Mouse (Mus musculus) G1E (cell line): ENCODE results near the gene Pfn1. TPM values are rescaled to one million over a fixed set of nuclear protein-coding genes. Genes with fewer than 3 reads are reported as not detected.

Experiments used
- ATAC-seq: 2 replicates; pipeline ENCODE4 v1.8.0; 2016; ENCODE audit warnings: mild to moderate bottlenecking; ENCODE audit not compliant: insufficient number of reproducible peaks, poor library complexity, low FRiP score, severe bottlenecking; ENCODE audit errors: extremely low read depth
- DNase-seq: peaks from one replicate; pipeline ENCODE4 v3.0.0; 2012; ENCODE audit warnings: low spot score
- H3K27me3 ChIP-seq: 2 replicates; pipeline ENCODE4 v1.6.1; 2012; ENCODE audit warnings: mild to moderate bottlenecking, low read length, inconsistent platforms; ENCODE audit not compliant: insufficient read depth
- H3K36me3 ChIP-seq: replicated peaks from 2 replicates; pipeline ENCODE3; 2012; ENCODE audit warnings: mild to moderate bottlenecking, inconsistent platforms
- H3K4me1 ChIP-seq: 2 replicates; pipeline ENCODE4 v1.6.1; 2012; ENCODE audit warnings: low read depth, low read length, inconsistent platforms, mixed read lengths; ENCODE audit not compliant: insufficient read depth
- H3K4me3 ChIP-seq: 2 replicates; pipeline ENCODE4 v1.5.1; 2012; ENCODE audit warnings: low read depth, mild to moderate bottlenecking, inconsistent platforms, low read length, moderate library complexity, mixed read lengths
- H3K9me3 ChIP-seq: replicated peaks from 2 replicates; pipeline ENCODE4 v1.6.1; 2012; ENCODE audit warnings: inconsistent platforms
- CTCF ChIP-seq: IDR thresholded peaks from 2 replicates; pipeline ENCODE4 v1.5.1; 2012; ENCODE audit warnings: low read depth, low read length, inconsistent platforms, mixed read lengths
- GATA1 ChIP-seq: IDR thresholded peaks from 2 replicates; pipeline ENCODE4 v1.6.1; 2012; ENCODE audit warnings: borderline replicate concordance, low read length, inconsistent platforms, mixed read lengths
- GATA2 ChIP-seq: IDR thresholded peaks from 2 replicates; pipeline ENCODE4 v1.6.1; 2012; ENCODE audit warnings: low read depth, low read length, inconsistent platforms, borderline replicate concordance
- POLR2AphosphoS5 ChIP-seq: IDR thresholded peaks from 2 replicates; pipeline ENCODE4 v1.6.1; 2012; ENCODE audit warnings: low read depth, low read length, inconsistent platforms; ENCODE audit not compliant: insufficient replicate concordance
- TAL1 ChIP-seq: conservative IDR thresholded peaks from 2 replicates; pipeline ENCODE4 v1.6.1; 2012; ENCODE audit warnings: low read depth, low read length, inconsistent platforms, mixed read lengths
- polyA plus RNA-seq: library from polyadenylated mRNA; stranded (reverse); fragments of >175 nt; gene quantifications from 2 replicates; pipeline ENCODE4 v1.2.3, GENCODE M21; 2012
- total RNA-seq, 2 experiments: library from RNA; stranded (forward) in 1 of 2; stranded (reverse) in 1 of 2; fragments of 200-1000 nt in 1 of 2; fragments of >200 nt in 1 of 2; fragmentation: Nextera tagmentation in 1 of 2; gene quantifications; 2 replicates each; pipeline ENCODE4 v1.2.3; 2014 to 2017

The Pfn1 gene
- total and polyA plus RNA-seq, 3 experiments, result 774 to 3,649 (median 804) TPM

GRCm38 (mm10) chr11:70699722-70700556 lies 45.5 kb upstream of the Pfn1 start, which contains the start of the genes Inca1 and Kif1c:
TSS of gene Inca1 (minus strand) at chr11:70700155.
TSS of gene Kif1c (plus strand) at chr11:70700548.
- peaks cover 29% of the 10 kb centered on the region for H3K36me3 ChIP-seq
- TF ChIP-seq TAL1 (no peak), GATA1 (no peak), CTCF (no peak), GATA2 (no peak), POLR2AphosphoS5 (no peak)
- no peaks in the 10 kb centered on the region for H3K27me3 ChIP-seq
- DNase-seq (peak; percentile 93), ATAC-seq (peak; percentile 91)
- H3K4me1 ChIP-seq, result peaks cover 27% of the 10 kb centered on the region
- H3K4me3 ChIP-seq, result peak within 1 kb of the TSS; percentile 82
- no peaks in the 10 kb centered on the region for H3K9me3 ChIP-seq

DNA sequence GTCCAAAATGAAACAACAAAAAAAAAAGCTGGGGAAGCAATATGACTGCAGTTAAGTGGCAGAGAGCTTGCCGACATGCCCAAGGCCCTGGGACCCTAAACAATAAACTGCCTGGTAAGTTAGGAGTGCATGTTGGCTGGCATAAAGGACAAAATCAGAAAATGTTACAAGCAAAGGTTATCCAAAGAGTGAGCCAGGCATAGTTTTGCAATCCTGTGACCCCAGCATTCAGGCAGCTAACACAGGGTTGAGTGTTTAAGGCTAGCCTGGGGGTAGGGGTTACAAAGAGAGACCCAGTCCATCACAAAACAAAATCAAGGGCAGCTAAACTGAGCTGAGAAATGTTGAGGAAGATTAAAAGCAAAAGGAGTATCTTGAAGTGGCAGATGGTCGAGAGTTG lies 44.6 kb upstream of the Pfn1 start:
- Histone ChIP-seq H3K9me3 (no peaks in the 10 kb centered on the region), H3K36me3 (peaks cover 20% of the 10 kb centered on the region), H3K4me1 (peaks cover 27% of the 10 kb centered on the region), H3K4me3 (peak overlapping the region; percentile 82; the same call in 1 of the 2 replicates), H3K27me3 (no peaks in the 10 kb centered on the region)
- TF ChIP-seq GATA2 (no peak), CTCF (no peak), GATA1 (no peak), POLR2AphosphoS5 (no peak), TAL1 (no peak)
- ATAC-seq (no peak), DNase-seq (no peak)

DNA sequence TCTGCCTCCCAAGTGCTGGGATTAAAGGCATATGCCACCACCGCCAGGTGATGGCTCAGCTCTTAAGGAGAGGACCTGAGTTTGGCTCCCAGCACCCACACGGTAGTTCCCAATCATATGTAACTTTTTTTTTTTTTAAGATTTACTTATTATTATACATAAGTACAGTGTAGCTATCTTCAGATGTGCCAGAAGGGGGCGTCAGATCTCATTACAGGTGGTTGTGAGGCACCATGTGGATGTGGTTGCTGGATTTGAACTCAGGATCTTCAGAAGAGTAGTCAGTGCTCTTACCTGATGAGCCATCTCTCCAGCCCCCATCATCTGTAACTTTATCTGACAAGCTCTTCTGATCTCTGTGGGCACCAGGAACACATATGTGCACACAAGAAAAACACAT lies 42.9 kb upstream of the Pfn1 start:
- peaks cover 3% of the 10 kb centered on the region for H3K36me3 ChIP-seq
- no peak for ATAC-seq
- no peak for DNase-seq
- no peaks in the 10 kb centered on the region for H3K27me3 ChIP-seq
- peaks cover 23% of the 10 kb centered on the region for H3K4me1 ChIP-seq
- no peaks in the 10 kb centered on the region for H3K9me3 ChIP-seq
- no peak for TF ChIP-seq GATA2
- no peak for TF ChIP-seq TAL1
- no peak for TF ChIP-seq CTCF
- TF ChIP-seq GATA1, result no peak
- TF ChIP-seq POLR2AphosphoS5, result no peak
- H3K4me3 ChIP-seq, result no peak overlapping the region

DNA sequence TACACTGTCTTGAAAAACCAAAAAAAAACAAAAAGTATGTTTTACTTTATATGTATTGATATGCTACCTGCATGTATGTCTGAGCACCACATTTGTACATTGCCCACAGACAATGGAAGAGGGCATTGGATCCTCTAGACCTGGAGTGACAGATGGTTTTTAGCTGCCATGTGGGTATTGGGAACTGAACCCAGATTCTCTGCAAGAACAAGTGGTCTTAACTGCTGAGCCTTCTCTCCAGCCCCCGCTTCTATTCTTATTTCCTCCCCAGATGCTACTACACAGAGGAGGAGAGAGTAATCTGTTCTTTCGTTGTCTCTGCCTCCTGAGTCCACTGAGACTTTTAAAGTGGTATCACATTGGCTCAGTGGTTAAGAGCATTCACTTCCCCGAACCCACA lies 39.1 kb upstream of the Pfn1 start:
- no peaks in the 10 kb centered on the region for H3K9me3 ChIP-seq
- no peaks in the 10 kb centered on the region for H3K36me3 ChIP-seq
- DNase-seq, result no peak
- H3K27me3 ChIP-seq, result peaks cover 3% of the 10 kb centered on the region; the same call in 1 of the 2 replicates
- TF ChIP-seq GATA1, result no peak
- no peak for TF ChIP-seq CTCF
- TF ChIP-seq TAL1, result no peak
- TF ChIP-seq POLR2AphosphoS5, result no peak
- TF ChIP-seq GATA2, result no peak
- H3K4me1 ChIP-seq, result peaks cover 6% of the 10 kb centered on the region
- no peak for ATAC-seq
- no peak overlapping the region for H3K4me3 ChIP-seq

DNA sequence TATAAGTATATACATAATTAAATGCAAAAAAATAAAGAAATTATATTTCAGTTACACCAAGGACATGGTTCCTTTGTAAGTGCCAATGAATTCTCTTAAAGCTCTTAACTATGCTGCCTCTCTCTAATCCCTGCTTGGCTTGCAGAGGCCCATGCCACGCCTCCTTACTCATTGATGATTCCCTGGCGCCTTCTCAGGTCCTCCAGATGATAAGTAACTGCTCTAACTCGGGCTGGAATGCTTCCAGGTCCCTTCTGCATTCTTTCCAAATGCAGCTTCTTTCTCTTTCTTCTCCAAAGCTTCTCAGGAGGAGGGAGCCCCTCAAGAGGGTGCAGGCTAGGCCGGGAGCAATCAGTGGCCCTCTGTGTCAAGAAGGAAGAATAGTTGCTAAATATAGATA lies 35.1 kb upstream of the Pfn1 start:
- peaks cover 20% of the 10 kb centered on the region for H3K36me3 ChIP-seq
- TF ChIP-seq POLR2AphosphoS5 (no peak), GATA1 (no peak), TAL1 (no peak), GATA2 (no peak)
- H3K4me1 ChIP-seq, result peaks cover 24% of the 10 kb centered on the region
- H3K4me3 ChIP-seq, result no peak overlapping the region
- no peaks in the 10 kb centered on the region for H3K9me3 ChIP-seq
- DNase-seq, result no peak
- no peak for ATAC-seq
- peaks cover 3% of the 10 kb centered on the region; the same call in 1 of the 2 replicates for H3K27me3 ChIP-seq

GRCm38 (mm10) chr11:70688372-70688771 lies 33.9 kb upstream of the Pfn1 start:
- no peaks in the 10 kb centered on the region for H3K9me3 ChIP-seq
- ATAC-seq (no peak), DNase-seq (no peak)
- H3K4me1 ChIP-seq, result peaks cover 27% of the 10 kb centered on the region
- peak overlapping the region; percentile 88 for H3K4me3 ChIP-seq
- no peak for TF ChIP-seq CTCF
- TF ChIP-seq GATA2, result no peak
- no peak for TF ChIP-seq TAL1
- no peak for TF ChIP-seq GATA1
- no peak for TF ChIP-seq POLR2AphosphoS5
- peaks cover 32% of the 10 kb centered on the region for H3K36me3 ChIP-seq
- peaks cover 3% of the 10 kb centered on the region; the same call in 1 of the 2 replicates for H3K27me3 ChIP-seq
